Mouse (Mus musculus): ENCODE results near the gene Pih1d1. TPM values are rescaled to one million over a fixed set of nuclear protein-coding genes. Genes with fewer than 3 reads are reported as not detected.

Gene Pih1d1
- total and polyA plus RNA-seq, 3 experiments: 141 to 148 TPM; not detected in 1

- Histone ChIP-seq H3K36me3 (ENCODE audit: control insufficient read depth in 1 of 2, insufficient read depth in 2 of 2, low read length in 2 of 2) (no peaks in the 10 kb centered on the region; a peak in 1 of 4 replicates), H3K4me1 (ENCODE audit: control insufficient read depth in 1 of 2, insufficient read depth in 2 of 2, low read length in 2 of 2) (no peaks in the 10 kb centered on the region), H3K4me3 (ENCODE audit: control insufficient read depth in 1 of 2, insufficient read depth in 1 of 2, low read depth in 2 of 2, low read length in 2 of 2) (no peak overlapping the region), H3K9me3 (replicated peaks; ENCODE audit: insufficient read depth, low read length) (no peaks in the 10 kb centered on the region), H3K27me3 (ENCODE audit: control insufficient read depth in 1 of 2, insufficient read depth in 2 of 2, low read length in 2 of 2) (no peaks in the 10 kb centered on the region), H3K9ac (ENCODE audit: control insufficient read depth, low read depth, low read length, poor library complexity, severe bottlenecking) (no peak overlapping the region), H3K27ac (ENCODE audit: control insufficient read depth, low read depth, low read length) (no peak overlapping the region), H3K79me2 (ENCODE audit: control insufficient read depth, insufficient read depth, low read length, poor library complexity) (no peaks in the 10 kb centered on the region)
- no peak for DNase-seq (ENCODE audit: low read depth, low spot score)
- TF ChIP-seq TBP (IDR thresholded peaks at IDR 0.05; ENCODE audit: low read depth, low read length): no peak
- no peak for TF ChIP-seq MAFK (IDR thresholded peaks at IDR 0.05; ENCODE audit: borderline replicate concordance, low read depth, low read length)
- TF ChIP-seq E2F4 (IDR thresholded peaks at IDR 0.05; ENCODE audit: borderline replicate concordance, low read depth, low read length): no peak
- no peak for TF ChIP-seq GABPA (IDR thresholded peaks at IDR 0.05; ENCODE audit: low read depth, low read length)
- TF ChIP-seq MYC (IDR thresholded peaks at IDR 0.05; ENCODE audit: low read depth, low read length): no peak
Observed at GRCm38 (mm10) chr7:45147267-45147666, 6.8 kb upstream of the Pih1d1 start.

- no peak for TF ChIP-seq MEF2A (IDR thresholded peaks at IDR 0.05; ENCODE audit: extremely low read depth, insufficient replicate concordance, low read depth, low read length, poor library complexity, severe bottlenecking)
- H3K4me1 ChIP-seq (ENCODE audit: control insufficient read depth in 1 of 2, insufficient read depth in 2 of 2, low read length in 2 of 2): no peaks in the 10 kb centered on the region
- H3K27me3 ChIP-seq (ENCODE audit: control insufficient read depth in 1 of 2, insufficient read depth in 2 of 2, low read length in 2 of 2): no peaks in the 10 kb centered on the region
- no peak overlapping the region for H3K27ac ChIP-seq (ENCODE audit: control insufficient read depth, low read depth, low read length)
- DNase-seq (ENCODE audit: low read depth, low spot score): no peak
- H3K9ac ChIP-seq (ENCODE audit: control insufficient read depth, low read depth, low read length, poor library complexity, severe bottlenecking): no peak overlapping the region
- no peaks in the 10 kb centered on the region for H3K79me2 ChIP-seq (ENCODE audit: control insufficient read depth, insufficient read depth, low read length, poor library complexity)
- H3K36me3 ChIP-seq (ENCODE audit: control insufficient read depth in 1 of 2, insufficient read depth in 2 of 2, low read length in 2 of 2): no peaks in the 10 kb centered on the region; a peak in 1 of 4 replicates
- no peaks in the 10 kb centered on the region for H3K9me3 ChIP-seq (replicated peaks; ENCODE audit: insufficient read depth, low read length)
- no peak overlapping the region for H3K4me3 ChIP-seq (ENCODE audit: control insufficient read depth in 1 of 2, insufficient read depth in 1 of 2, low read depth in 2 of 2, low read length in 2 of 2)
Observed at GRCm38 (mm10) chr7:45147899-45148298, 6.2 kb upstream of the Pih1d1 start.

- H3K4me1 ChIP-seq (ENCODE audit: control insufficient read depth in 1 of 2, insufficient read depth in 2 of 2, low read length in 2 of 2): no peaks in the 10 kb centered on the region
- peaks cover 0 to 3% of the 10 kb centered on the region in 2 experiments; a peak in 3 of 4 replicates for H3K36me3 ChIP-seq (ENCODE audit: control insufficient read depth in 1 of 2, insufficient read depth in 2 of 2, low read length in 2 of 2)
- no peak overlapping the region for H3K27ac ChIP-seq (ENCODE audit: control insufficient read depth, low read depth, low read length)
- no peak overlapping the region for H3K9ac ChIP-seq (ENCODE audit: control insufficient read depth, low read depth, low read length, poor library complexity, severe bottlenecking)
- H3K9me3 ChIP-seq (replicated peaks; ENCODE audit: insufficient read depth, low read length): no peaks in the 10 kb centered on the region
- DNase-seq (ENCODE audit: low read depth, low spot score): no peak
- H3K27me3 ChIP-seq (ENCODE audit: control insufficient read depth in 1 of 2, insufficient read depth in 2 of 2, low read length in 2 of 2): no peaks in the 10 kb centered on the region
- peaks cover 1% of the 10 kb centered on the region; the same call in 1 of the 2 replicates for H3K79me2 ChIP-seq (ENCODE audit: control insufficient read depth, insufficient read depth, low read length, poor library complexity)
- H3K4me3 ChIP-seq (ENCODE audit: control insufficient read depth in 1 of 2, insufficient read depth in 1 of 2, low read depth in 2 of 2, low read length in 2 of 2): no peak overlapping the region
- TF ChIP-seq MXI1 (IDR thresholded peaks at IDR 0.05; ENCODE audit: low read depth, low read length) (no peak), NELFE (IDR thresholded peaks at IDR 0.05; ENCODE audit: low read depth, low read length) (no peak), ZKSCAN1 (IDR thresholded peaks at IDR 0.05; ENCODE audit: low read depth, low read length) (no peak), UBTF (IDR thresholded peaks at IDR 0.05; ENCODE audit: borderline replicate concordance, insufficient read depth, low read depth, low read length) (no peak), MAZ (IDR thresholded peaks at IDR 0.05; ENCODE audit: low read depth, low read length) (no peak), NRF1 (IDR thresholded peaks at IDR 0.05; ENCODE audit: insufficient read depth, low read depth, low read length, poor library complexity, severe bottlenecking) (no peak), POLR2AphosphoS2 (IDR thresholded peaks at IDR 0.05; ENCODE audit: low read length) (no peak), USF2 (IDR thresholded peaks at IDR 0.05; ENCODE audit: borderline replicate concordance in 1 of 2, insufficient read depth in 1 of 2, low read depth in 1 of 2, low read length in 2 of 2) (no peak), EP300 (IDR thresholded peaks at IDR 0.05; ENCODE audit: low read depth in 1 of 2, low read length in 2 of 2) (no peak), CTCF (IDR thresholded peaks at IDR 0.05 in 2 of 3, conservative IDR thresholded peaks at IDR 0.05 in 1 of 3; ENCODE audit: control insufficient read depth in 1 of 3, insufficient read depth in 1 of 3, low read depth in 2 of 3, low read length in 3 of 3, poor library complexity in 1 of 3, severe bottlenecking in 1 of 3) (no peak), USF1 (IDR thresholded peaks at IDR 0.05; ENCODE audit: low read depth, low read length) (no peak)
Observed at GRCm38 (mm10) chr7:45148534-45149098, 5.5 kb upstream of the Pih1d1 start.
